Comparison of ENCODE assay signal across 14 mouse cellular contexts in the genomic region with DNA sequence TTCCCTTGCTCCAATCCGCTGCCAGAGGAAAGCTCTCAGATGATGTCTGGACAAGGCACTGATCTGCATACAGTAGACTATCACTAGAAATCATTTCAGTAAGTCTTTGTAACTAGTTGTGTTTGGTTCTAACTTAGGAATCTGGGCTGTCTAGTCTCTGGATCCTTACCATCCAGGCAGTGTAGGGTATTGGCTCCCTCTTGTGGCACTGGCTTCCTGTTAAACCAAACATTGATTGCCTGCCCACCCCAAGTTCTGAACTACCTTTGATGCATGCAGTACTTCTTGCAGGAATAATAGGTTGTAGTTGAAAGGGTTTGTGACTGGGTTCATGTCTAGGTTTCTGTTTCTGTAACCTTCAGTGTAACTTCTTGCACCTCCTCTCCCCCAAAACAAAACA.
DNase-seq lines count a peak whose midpoint lies in the region; ATAC-seq and TF ChIP-seq lines count a peak whose summit lies in the region.
"Had no signal": no experiment of that assay in that cellular context is flagged by ENCODE, and none has a peak within 500 bp of the region (broad histone marks: within the 10 kb centered on the region; RNA-seq: fewer than 3 reads in every experiment).

No protein-coding gene starts in this region.

- no peak for TF ChIP-seq POLR2A in MEL (IDR thresholded peaks at IDR 0.05; ENCODE audit: control insufficient read depth in 1 of 2, insufficient read depth in 1 of 2, low read depth in 1 of 2, low read length in 2 of 2, poor library complexity in 1 of 2)

- no peak overlapping the region for H3K4me2 ChIP-seq in heart, postnatal 0 days (ENCODE audit: low read depth, low read length)
- no peak overlapping the region for H3K4me2 ChIP-seq in heart, embryonic 11.5 days
- no peak overlapping the region for H3K4me2 ChIP-seq in midbrain, embryonic 14.5 days (ENCODE audit: low read length)
- H3K4me2 ChIP-seq in midbrain, embryonic 16.5 days (ENCODE audit: low read length) = no peak overlapping the region
- H3K4me2 ChIP-seq: heart, embryonic 13.5 days; kidney, embryonic 15.5 days had no signal

- H3K36me3 ChIP-seq in heart, postnatal 0 days (replicated peaks; ENCODE audit: control insufficient read depth, insufficient read depth, low read length) = no peaks in the 10 kb centered on the region
- H3K36me3 ChIP-seq in heart, embryonic 11.5 days (ENCODE audit: control insufficient read depth, insufficient read depth, low read length) = no peaks in the 10 kb centered on the region
- no peaks in the 10 kb centered on the region for H3K36me3 ChIP-seq in midbrain, embryonic 14.5 days (ENCODE audit: control insufficient read depth, insufficient read depth, low read length)
- no peaks in the 10 kb centered on the region for H3K36me3 ChIP-seq in midbrain, embryonic 16.5 days (ENCODE audit: control insufficient read depth, insufficient read depth, low read length)
- no peaks in the 10 kb centered on the region for H3K36me3 ChIP-seq in MEL (ENCODE audit: control insufficient read depth in 1 of 2, insufficient read depth in 2 of 2, low read length in 2 of 2)
- H3K36me3 ChIP-seq: heart, embryonic 13.5 days; kidney, embryonic 15.5 days had no signal

- ATAC-seq in heart, postnatal 0 days (ENCODE audit: insufficient read depth, low read depth) = no peak
- no peak for ATAC-seq in heart, embryonic 11.5 days (replicated peaks; ENCODE audit: insufficient number of reproducible peaks, low FRiP score, low TSS enrichment)
- no peak for ATAC-seq in midbrain, embryonic 14.5 days (ENCODE audit: low FRiP score, low TSS enrichment)
- no peak for ATAC-seq in midbrain, embryonic 16.5 days
- ATAC-seq: activated CD4-positive, CD25-positive, alpha-beta regulatory T cell, adult 4 months; hindbrain, embryonic 16.5 days; lung, postnatal 0 days had no signal

- no peaks in the 10 kb centered on the region for H3K9me3 ChIP-seq in heart, postnatal 0 days (replicated peaks; ENCODE audit: control insufficient read depth, low read length)
- H3K9me3 ChIP-seq in heart, embryonic 11.5 days (replicated peaks; ENCODE audit: control insufficient read depth, low read length) = no peaks in the 10 kb centered on the region
- H3K9me3 ChIP-seq in midbrain, embryonic 14.5 days (ENCODE audit: control insufficient read depth, low read length) = no peaks in the 10 kb centered on the region
- no peaks in the 10 kb centered on the region for H3K9me3 ChIP-seq in midbrain, embryonic 16.5 days (replicated peaks; ENCODE audit: control insufficient read depth, low read length, poor library complexity, severe bottlenecking)
- H3K9me3 ChIP-seq in MEL (replicated peaks; ENCODE audit: insufficient read depth, low read length) = no peaks in the 10 kb centered on the region
- H3K9me3 ChIP-seq: heart, embryonic 13.5 days; kidney, embryonic 15.5 days had no signal

- TF ChIP-seq EP300 in heart, postnatal 0 days (IDR thresholded peaks at IDR 0.05; ENCODE audit: low read depth) = no peak
- TF ChIP-seq EP300 in MEL (IDR thresholded peaks at IDR 0.05; ENCODE audit: low read depth in 1 of 2, low read length in 2 of 2) = no peak

- 46% methylated on average over 1 of the region's 1 CpGs for WGBS in heart, postnatal 0 days
- 48% methylated on average over 1 of the region's 1 CpGs for WGBS in heart, embryonic 11.5 days (ENCODE audit: insufficient replicate concordance)
- 58% methylated on average over 1 of the region's 1 CpGs for WGBS in midbrain, embryonic 14.5 days
- WGBS in midbrain, embryonic 16.5 days = 58% methylated on average over 1 of the region's 1 CpGs

- no peaks in the 10 kb centered on the region for H3K4me1 ChIP-seq in heart, postnatal 0 days (ENCODE audit: control insufficient read depth, insufficient read depth)
- no peaks in the 10 kb centered on the region for H3K4me1 ChIP-seq in heart, embryonic 11.5 days (ENCODE audit: control insufficient read depth, insufficient read depth, low read length)
- no peaks in the 10 kb centered on the region for H3K4me1 ChIP-seq in midbrain, embryonic 14.5 days (ENCODE audit: control insufficient read depth, insufficient read depth, low read length)
- H3K4me1 ChIP-seq in midbrain, embryonic 16.5 days (ENCODE audit: control insufficient read depth, insufficient read depth, low read length) = no peaks in the 10 kb centered on the region
- H3K4me1 ChIP-seq in MEL (ENCODE audit: control insufficient read depth in 1 of 2, insufficient read depth in 2 of 2, low read length in 2 of 2) = no peaks in the 10 kb centered on the region
- H3K4me1 ChIP-seq: heart, embryonic 13.5 days; kidney, embryonic 15.5 days had no signal

- no peak for DNase-seq in heart, postnatal 0 days (ENCODE audit: low spot score)
- DNase-seq in midbrain, embryonic 14.5 days = peak; percentile 39
- DNase-seq in MEL (ENCODE audit: low read depth, low spot score) = peak; percentile 46
- peak; percentile 3 for DNase-seq in embryo, embryonic 9.5 days (ENCODE audit: extremely low spot score)
- no peak for DNase-seq in left cerebral cortex, adult 8-10 months (ENCODE audit: low spot score in 2 of 2)
- DNase-seq: layer of hippocampus, postnatal 36 days; spleen, adult 18-20 months had no signal

- no peak overlapping the region for H3K27ac ChIP-seq in heart, postnatal 0 days (ENCODE audit: low read depth)
- no peak overlapping the region for H3K27ac ChIP-seq in heart, embryonic 11.5 days (ENCODE audit: low read depth, low read length)
- no peak overlapping the region for H3K27ac ChIP-seq in midbrain, embryonic 14.5 days (replicated peaks; ENCODE audit: low read depth, low read length)
- H3K27ac ChIP-seq in midbrain, embryonic 16.5 days (ENCODE audit: low read length) = no peak overlapping the region
- no peak overlapping the region for H3K27ac ChIP-seq in MEL (ENCODE audit: control insufficient read depth, low read depth, low read length)
- H3K27ac ChIP-seq: heart, embryonic 13.5 days; kidney, embryonic 15.5 days had no signal

- no peaks in the 10 kb centered on the region for H3K79me2 ChIP-seq in MEL (ENCODE audit: control insufficient read depth, insufficient read depth, low read length, poor library complexity)

- TF ChIP-seq CTCF in heart, postnatal 0 days (IDR thresholded peaks at IDR 0.05; ENCODE audit: low read depth) = peak; percentile 52
- TF ChIP-seq CTCF in MEL (IDR thresholded peaks at IDR 0.05 in 2 of 3, conservative IDR thresholded peaks at IDR 0.05 in 1 of 3; ENCODE audit: control insufficient read depth in 1 of 3, insufficient read depth in 1 of 3, low read depth in 2 of 3, low read length in 3 of 3, poor library complexity in 1 of 3, severe bottlenecking in 1 of 3) = peak in 2 of 3 experiments; percentile 35 to 62; a peak in 3 of 6 replicates

- TF ChIP-seq RAD21 in MEL (IDR thresholded peaks at IDR 0.05; ENCODE audit: low read depth, low read length) = peak; percentile 73

- no peaks in the 10 kb centered on the region for H3K27me3 ChIP-seq in heart, postnatal 0 days (ENCODE audit: control insufficient read depth, insufficient read depth, low read length)
- H3K27me3 ChIP-seq in heart, embryonic 11.5 days (ENCODE audit: control insufficient read depth, insufficient read depth, low read length) = no peaks in the 10 kb centered on the region
- H3K27me3 ChIP-seq in midbrain, embryonic 14.5 days (ENCODE audit: control insufficient read depth, insufficient read depth, low read length) = no peaks in the 10 kb centered on the region
- H3K27me3 ChIP-seq in midbrain, embryonic 16.5 days (ENCODE audit: control insufficient read depth, insufficient read depth, low read depth, low read length) = no peaks in the 10 kb centered on the region
- no peaks in the 10 kb centered on the region for H3K27me3 ChIP-seq in MEL (ENCODE audit: control insufficient read depth in 1 of 2, insufficient read depth in 2 of 2, low read length in 2 of 2)
- H3K27me3 ChIP-seq: heart, embryonic 13.5 days; kidney, embryonic 15.5 days had no signal

- H3K4me3 ChIP-seq in heart, postnatal 0 days (ENCODE audit: low read depth, low read length) = no peak overlapping the region
- H3K4me3 ChIP-seq in heart, embryonic 11.5 days (ENCODE audit: low read depth, low read length) = no peak overlapping the region
- no peak overlapping the region for H3K4me3 ChIP-seq in midbrain, embryonic 14.5 days (replicated peaks; ENCODE audit: low read depth, low read length)
- H3K4me3 ChIP-seq in midbrain, embryonic 16.5 days (ENCODE audit: low read depth, low read length) = no peak overlapping the region
- H3K4me3 ChIP-seq in MEL (ENCODE audit: control insufficient read depth in 1 of 2, insufficient read depth in 1 of 2, low read depth in 2 of 2, low read length in 2 of 2) = no peak overlapping the region
- H3K4me3 ChIP-seq: heart, embryonic 13.5 days; kidney, embryonic 15.5 days had no signal

- no peak overlapping the region for H3K9ac ChIP-seq in heart, postnatal 0 days (replicated peaks; ENCODE audit: low read depth, low read length)
- H3K9ac ChIP-seq in heart, embryonic 11.5 days (ENCODE audit: low read depth, low read length) = no peak overlapping the region
- no peak overlapping the region for H3K9ac ChIP-seq in midbrain, embryonic 14.5 days (replicated peaks; ENCODE audit: low read length)
- no peak overlapping the region for H3K9ac ChIP-seq in midbrain, embryonic 16.5 days (ENCODE audit: low read depth, low read length)
- no peak overlapping the region for H3K9ac ChIP-seq in MEL (ENCODE audit: control insufficient read depth, low read depth, low read length, poor library complexity, severe bottlenecking)
- H3K9ac ChIP-seq: heart, embryonic 13.5 days; kidney, embryonic 15.5 days had no signal

TF ChIP-seq in MEL, 35 proteins besides CTCF, POLR2A, EP300 and RAD21:
- TF ChIP-seq MEF2A (IDR thresholded peaks at IDR 0.05; ENCODE audit: extremely low read depth, insufficient replicate concordance, low read depth, low read length, poor library complexity, severe bottlenecking) = no peak
- peak; percentile 32; the same call in 1 of the 2 replicates for TF ChIP-seq ZC3H11A (IDR thresholded peaks at IDR 0.05; ENCODE audit: low read depth, low read length)
- no peak for TF ChIP-seq POLR2AphosphoS2 (IDR thresholded peaks at IDR 0.05; ENCODE audit: low read length)
- no peak for TF ChIP-seq CHD1 (IDR thresholded peaks at IDR 0.05; ENCODE audit: low read depth, low read length)
- no peak for TF ChIP-seq POLR2AphosphoS5 (IDR thresholded peaks at IDR 0.05; ENCODE audit: borderline replicate concordance, low read depth, low read length)
- TF ChIP-seq MAZ (IDR thresholded peaks at IDR 0.05; ENCODE audit: low read depth, low read length) = no peak
- TF ChIP-seq SMC3 (IDR thresholded peaks at IDR 0.05; ENCODE audit: low read depth, low read length) = peak; percentile 75
- no peak for TF ChIP-seq BHLHE40 (IDR thresholded peaks at IDR 0.05; ENCODE audit: borderline replicate concordance, low read depth, low read length)
- no peak for TF ChIP-seq ETS1 (IDR thresholded peaks at IDR 0.05; ENCODE audit: low read depth, low read length)

Comparison
In these comparisons a context has a peak if more than half of its experiments do, and no peak if none do; other contexts are left out.
1. DNase-seq: peak in midbrain, embryonic 14.5 days (single experiment), MEL (single experiment) and embryo, embryonic 9.5 days (single experiment); none in heart, postnatal 0 days (single experiment) and left cerebral cortex, adult 8-10 months (0 of 2).